Mouse (Mus musculus): ENCODE data around the gene Faim2.

DNA sequence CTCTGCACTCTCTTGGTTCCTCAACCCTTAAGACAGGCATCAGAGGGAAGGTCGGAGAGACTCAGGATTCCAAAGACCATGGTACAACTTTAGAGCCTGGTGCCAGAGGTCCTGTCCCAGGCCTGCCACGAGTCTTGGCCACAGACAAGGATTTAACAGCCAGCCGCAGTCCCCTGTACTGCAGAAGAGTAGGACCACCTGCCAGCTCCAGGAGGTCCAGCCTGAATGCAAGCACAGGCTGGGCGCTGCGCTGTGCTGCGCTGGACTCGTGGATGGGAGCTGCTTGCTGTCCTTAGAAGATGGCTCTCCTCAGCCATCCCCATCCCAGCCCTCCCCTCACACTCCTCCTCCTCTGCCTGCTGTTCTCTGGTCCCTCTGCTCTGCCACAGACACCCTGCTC is 10.2 kb downstream of the Faim2 start:
- no peak for TF ChIP-seq CTCF (IDR thresholded peaks at IDR 0.05; ENCODE audit: low read depth)
- no peak for TF ChIP-seq EP300 (IDR thresholded peaks at IDR 0.05; ENCODE audit: low read depth)
